Mouse (Mus musculus): ENCODE measurements around the gene Gnai3. TPM values are rescaled to one million over a fixed set of nuclear protein-coding genes. Genes with fewer than 3 reads are reported as not detected.

Gene Gnai3
- total RNA-seq, 2 experiments from 2014 or later, result 9.7 to 11.3 TPM

- intact Hi-C loops (cut with DNase I), result no loop called here
These were observed 24.8 kb downstream of the Gnai3 start for GRCm38 (mm10) chr3:108121101-108121500.

GRCm38 (mm10) chr3:108117465-108117864 lies 28.5 kb downstream of the Gnai3 start:
- intact Hi-C loops (cut with DNase I), result no loop called here

More at GRCm38 (mm10) chr3:108121101-108121500, 24.8 kb downstream of the Gnai3 start:
- no peak for DNase-seq

GRCm38 (mm10) chr3:108113591-108114289 lies 32.2 kb downstream of the Gnai3 start:
- no peak for DNase-seq
- intact Hi-C loops (cut with DNase I), result no loop called here

More at GRCm38 (mm10) chr3:108117465-108117864, 28.5 kb downstream of the Gnai3 start:
- DNase-seq, result no peak

GRCm38 (mm10) chr3:108112666-108113065 lies 33.3 kb downstream of the Gnai3 start:
- intact Hi-C loops (cut with DNase I), result no loop called here
- DNase-seq, result no peak

- DNase-seq, result no peak
- intact Hi-C loops (cut with DNase I), result no loop called here
These were observed 33.7 kb downstream of the Gnai3 start for GRCm38 (mm10) chr3:108112246-108112645.

- intact Hi-C loops (cut with DNase I), result no loop called here
- DNase-seq, result no peak
These were observed 34.6 kb downstream of the Gnai3 start for GRCm38 (mm10) chr3:108111320-108111719.

- intact Hi-C loops (cut with DNase I), result no loop called here
- no peak for DNase-seq
These were observed 40.7 kb downstream of the Gnai3 start for GRCm38 (mm10) chr3:108105281-108105680.

GRCm38 (mm10) chr3:108102075-108102474 lies 43.9 kb downstream of the Gnai3 start:
- DNase-seq, result no peak
- intact Hi-C loops (cut with DNase I), result no loop called here

GRCm38 (mm10) chr3:108101594-108101993 lies 44.4 kb downstream of the Gnai3 start:
- intact Hi-C loops (cut with DNase I), result no loop called here

GRCm38 (mm10) chr3:108098316-108098715 lies 47.6 kb downstream of the Gnai3 start:
- intact Hi-C loops (cut with DNase I), result no loop called here
- no peak for DNase-seq

More at GRCm38 (mm10) chr3:108101594-108101993, 44.4 kb downstream of the Gnai3 start:
- DNase-seq, result no peak

GRCm38 (mm10) chr3:108097656-108098055 lies 48.3 kb downstream of the Gnai3 start:
- no peak for DNase-seq
- intact Hi-C loops (cut with DNase I), result no loop called here

GRCm38 (mm10) chr3:108096726-108097125 lies 49.2 kb downstream of the Gnai3 start:
- intact Hi-C loops (cut with DNase I), result no loop called here
- DNase-seq, result no peak

GRCm38 (mm10) chr3:108096226-108096625 lies 49.7 kb downstream of the Gnai3 start:
- intact Hi-C loops (cut with DNase I), result no loop called here
- DNase-seq, result no peak

GRCm38 (mm10) chr3:108094976-108095760 lies 50.8 kb downstream of the Gnai3 start:
- intact Hi-C loops (cut with DNase I), result no loop called here

GRCm38 (mm10) chr3:108094146-108094545 lies 51.8 kb downstream of the Gnai3 start:
- intact Hi-C loops (cut with DNase I), result no loop called here

More at GRCm38 (mm10) chr3:108094976-108095760, 50.8 kb downstream of the Gnai3 start:
- DNase-seq, result no peak

GRCm38 (mm10) chr3:108093306-108093705 lies 52.6 kb downstream of the Gnai3 start:
- intact Hi-C loops (cut with DNase I), result no loop called here
- no peak for DNase-seq

More at GRCm38 (mm10) chr3:108094146-108094545, 51.8 kb downstream of the Gnai3 start:
- no peak for DNase-seq

GRCm38 (mm10) chr3:108092536-108093115 lies 53.3 kb downstream of the Gnai3 start, which contains the start of gene Gnat2:
Gene Gnat2 (plus strand): TSS chr3:108092789.
- intact Hi-C loops (cut with DNase I), result no loop called here
- no peak for DNase-seq

- intact Hi-C loops (cut with DNase I), result no loop called here
These were observed 53.9 kb downstream of the Gnai3 start for GRCm38 (mm10) chr3:108092030-108092429.

GRCm38 (mm10) chr3:108090561-108090960 lies 55.4 kb downstream of the Gnai3 start:
- DNase-seq, result no peak
- intact Hi-C loops (cut with DNase I), result no loop called here

More at GRCm38 (mm10) chr3:108092030-108092429, 53.9 kb downstream of the Gnai3 start:
- DNase-seq, result no peak

GRCm38 (mm10) chr3:108089916-108090315 lies 56.0 kb downstream of the Gnai3 start:
- intact Hi-C loops (cut with DNase I), result no loop called here
- DNase-seq, result no peak

- no peak for DNase-seq
- intact Hi-C loops (cut with DNase I), result no loop called here
These were observed 57.0 kb downstream of the Gnai3 start for GRCm38 (mm10) chr3:108088842-108089380.

Data from gastrocnemius, postnatal 36 days (tissue).